Mouse (Mus musculus) forebrain, embryonic 10.5 days (tissue): ENCODE data around the gene Ankzf1. TPM values are rescaled to one million over a fixed set of nuclear protein-coding genes. Genes with fewer than 3 reads are reported as not detected.
A peak's percentile ranks its signal among the peaks of the same experiment; 100 is the strongest.

Experiments used
- DNase-seq: peaks from one replicate; pipeline ENCODE4 v3.0.0-alpha.2; 2017; ENCODE audit warnings: low spot score; ENCODE audit errors: extremely low spot score
- H3K27ac ChIP-seq: fragments of 300-500 bp; sonication (generic); 2 replicates; pipeline ENCODE4 v1.5.1; 2016; ENCODE audit warnings: mild to moderate bottlenecking
- H3K27me3 ChIP-seq: fragments of 300-500 bp; sonication (generic); 2 replicates; pipeline ENCODE4 v1.6.1; 2016; ENCODE audit warnings: mild to moderate bottlenecking; ENCODE audit not compliant: poor library complexity, severe bottlenecking
- H3K36me3 ChIP-seq: fragments of 300-500 bp; sonication (generic); replicated peaks from 2 replicates; pipeline ENCODE4 v1.6.1; 2016; ENCODE audit warnings: mild to moderate bottlenecking, moderate library complexity
- H3K4me1 ChIP-seq: fragments of 300-500 bp; sonication (generic); 2 replicates; pipeline ENCODE4 v1.6.1; 2016
- H3K4me3 ChIP-seq: fragments of 300-500 bp; sonication (generic); 2 replicates; pipeline ENCODE4 v1.5.1; 2016; ENCODE audit warnings: mild to moderate bottlenecking, moderate library complexity
- H3K9me3 ChIP-seq: fragments of 300-500 bp; sonication (generic); 2 replicates; pipeline ENCODE4 v1.6.1; 2016; ENCODE audit warnings: mild to moderate bottlenecking, moderate library complexity
- WGBS: fragments of 180-500 bp; shearing (Covaris S2); methylation state at CpG from one replicate; pipeline ENCODE4 v1.1.7; 2016; 5-methylcytosine and 5-hydroxymethylcytosine counted together
- polyA plus RNA-seq: library from polyadenylated mRNA; unstranded; fragments of >200 nt; fragmentation: Nextera tagmentation; extraction: Ambion mirVana; gene quantifications from 2 replicates; pipeline ENCODE4 v1.2.1, GENCODE M21; 2016

Gene Ankzf1
- 20.9 and 24.1 TPM in 2 replicates for polyA plus RNA-seq

DNA sequence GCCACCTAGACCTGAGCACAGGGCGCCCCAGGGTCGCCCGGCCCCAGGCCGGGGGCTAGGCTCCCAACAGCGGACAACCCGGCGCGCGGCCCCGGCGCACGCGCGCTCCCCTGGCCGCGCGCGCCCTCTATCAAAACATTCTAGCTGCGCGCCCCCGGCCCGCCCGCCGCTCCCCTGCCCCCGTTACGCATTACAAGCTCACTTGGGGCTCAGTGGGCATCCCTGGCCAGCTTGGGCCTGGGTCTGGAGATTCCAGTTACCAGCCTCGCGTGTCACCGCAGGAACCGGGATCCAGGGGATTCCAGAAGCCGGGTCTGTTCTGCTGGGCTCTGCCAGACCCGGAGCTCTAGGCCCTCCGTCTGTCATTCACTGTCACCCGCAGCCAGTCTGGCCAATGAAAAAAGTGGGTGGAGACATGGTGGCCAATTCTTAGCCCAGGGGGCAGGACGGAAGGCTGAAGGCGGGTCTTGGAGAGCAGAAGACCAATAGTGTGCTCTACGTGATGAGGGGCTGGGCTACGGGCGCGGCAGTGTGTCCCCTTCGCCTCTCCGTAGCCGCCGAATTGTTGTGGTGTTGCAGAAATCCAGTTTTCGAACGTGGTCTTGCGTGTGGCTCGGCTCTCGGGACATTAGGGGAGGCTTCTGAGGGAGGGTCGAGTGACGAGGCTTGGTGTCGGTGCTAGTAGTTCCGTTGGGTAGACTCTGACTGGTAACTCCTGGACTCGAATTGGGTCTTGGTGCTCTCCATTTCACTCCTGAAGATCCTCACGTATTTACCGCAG, at the start of gene Ankzf1, which contains the start of gene Atg9a:
Gene Ankzf1 (plus strand): TSS at position 530 of the 781 bp plus-strand sequence.
Gene Atg9a (minus strand): TSS at position 575 of the 781 bp plus-strand sequence.
- H3K9me3 ChIP-seq, result no peaks in the 10 kb centered on the region
- under 1% methylated on average over 56 of the region's 56 CpGs for WGBS
- H3K4me3 ChIP-seq, result peak within 1 kb of the TSS; percentile 76
- H3K4me1 ChIP-seq, result peaks cover 30% of the 10 kb centered on the region
- DNase-seq, result peak; percentile 96
- H3K27me3 ChIP-seq, result no peaks in the 10 kb centered on the region
- H3K36me3 ChIP-seq, result peaks cover 34% of the 10 kb centered on the region
- peak within 1 kb of the TSS; percentile 89 for H3K27ac ChIP-seq

DNA sequence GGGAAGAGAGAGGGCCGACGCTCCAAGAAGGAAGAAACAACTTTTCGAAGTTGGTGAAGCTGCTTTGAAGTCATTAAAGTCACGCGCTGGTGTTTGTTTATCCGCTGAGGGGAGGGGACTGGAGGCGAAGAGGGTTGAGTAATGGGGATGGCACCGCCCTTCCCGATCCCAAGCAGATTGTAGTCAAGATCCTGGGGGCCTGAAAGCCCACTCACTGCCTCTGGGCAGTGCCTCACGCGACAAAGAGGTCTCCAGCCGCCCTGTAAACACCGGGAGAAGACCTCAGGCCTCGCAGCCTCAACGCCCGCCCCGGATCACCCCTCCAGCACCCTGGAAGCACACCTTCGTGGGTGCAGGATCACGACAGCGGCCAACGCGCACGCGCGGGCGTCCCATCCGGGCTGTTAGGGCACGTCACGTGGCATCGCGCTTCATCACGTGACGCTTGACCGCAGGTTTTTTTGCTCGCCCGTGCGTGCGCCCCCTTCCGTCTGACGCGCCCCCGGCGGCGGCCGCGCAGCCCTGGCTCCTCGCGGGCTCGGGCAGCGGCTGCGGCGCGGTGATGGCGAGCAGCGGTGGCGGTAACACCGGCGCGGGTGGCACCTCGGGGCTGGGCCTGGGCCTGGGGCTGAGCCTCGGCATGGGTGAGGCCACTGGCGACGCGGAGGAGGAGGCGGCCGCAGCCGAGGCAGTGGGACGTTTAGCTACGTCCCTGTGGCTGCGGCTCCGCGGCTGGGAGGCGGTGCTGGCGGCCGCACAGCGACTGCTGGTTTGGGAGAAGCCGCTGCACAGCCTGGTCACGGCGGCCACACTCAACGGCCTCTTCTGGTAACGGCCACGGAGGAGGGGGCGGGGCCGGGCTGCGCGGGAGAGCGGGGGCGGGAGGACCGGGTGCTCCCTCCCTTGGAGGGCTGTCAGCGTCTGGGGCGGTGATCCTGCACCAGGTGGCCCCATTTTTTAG, 49.4 kb upstream of the Ankzf1 start, which contains the start of the genes Cnppd1 and Retreg2:
Gene Cnppd1 (minus strand): TSS at position 411 of the 961 bp plus-strand sequence.
Gene Retreg2 (plus strand): TSS at position 478 of the 961 bp plus-strand sequence.
- peaks cover 61% of the 10 kb centered on the region for H3K36me3 ChIP-seq
- peak within 1 kb of the TSS; percentile 88 for H3K4me3 ChIP-seq
- peak; percentile 97 for DNase-seq

DNA sequence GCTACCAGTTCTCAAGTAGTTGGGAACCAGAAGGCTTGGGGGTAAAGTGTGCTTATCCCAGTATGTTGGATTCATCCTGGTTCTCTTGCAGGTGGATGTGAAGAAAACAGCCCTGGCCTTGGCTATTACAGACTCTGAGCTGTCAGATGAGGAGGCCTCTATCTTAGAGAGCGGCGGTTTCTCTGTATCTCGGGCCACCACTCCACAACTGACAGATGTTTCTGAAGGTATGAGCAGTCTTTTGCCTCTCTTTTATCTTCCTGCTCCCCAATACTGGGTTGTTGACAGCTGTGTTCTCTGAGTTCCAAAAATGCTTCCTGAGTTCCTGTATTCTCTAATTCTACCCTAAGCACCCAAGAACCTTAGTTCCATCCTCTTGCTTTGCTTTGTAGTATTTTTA, 46.4 kb upstream of the Ankzf1 start:
- Histone ChIP-seq H3K27me3 (peaks cover 6% of the 10 kb centered on the region; the same call in 1 of the 2 replicates), H3K4me1 (peaks cover 34% of the 10 kb centered on the region), H3K9me3 (no peaks in the 10 kb centered on the region), H3K36me3 (peaks cover 57% of the 10 kb centered on the region), H3K4me3 (no peak overlapping the region), H3K27ac (no peak overlapping the region)
- DNase-seq, result no peak
- 98% methylated on average over 3 of the region's 3 CpGs for WGBS

More for the DNA sequence above, 49.4 kb upstream of the Ankzf1 start, which contains the start of the genes Cnppd1 and Retreg2:
- H3K27ac ChIP-seq, result peak within 1 kb of the TSS; percentile 97
- H3K4me1 ChIP-seq, result peaks cover 34% of the 10 kb centered on the region
- H3K27me3 ChIP-seq, result peaks cover 6% of the 10 kb centered on the region; the same call in 1 of the 2 replicates
- no peaks in the 10 kb centered on the region for H3K9me3 ChIP-seq
- under 1% methylated on average over 89 of the region's 91 CpGs for WGBS

DNA sequence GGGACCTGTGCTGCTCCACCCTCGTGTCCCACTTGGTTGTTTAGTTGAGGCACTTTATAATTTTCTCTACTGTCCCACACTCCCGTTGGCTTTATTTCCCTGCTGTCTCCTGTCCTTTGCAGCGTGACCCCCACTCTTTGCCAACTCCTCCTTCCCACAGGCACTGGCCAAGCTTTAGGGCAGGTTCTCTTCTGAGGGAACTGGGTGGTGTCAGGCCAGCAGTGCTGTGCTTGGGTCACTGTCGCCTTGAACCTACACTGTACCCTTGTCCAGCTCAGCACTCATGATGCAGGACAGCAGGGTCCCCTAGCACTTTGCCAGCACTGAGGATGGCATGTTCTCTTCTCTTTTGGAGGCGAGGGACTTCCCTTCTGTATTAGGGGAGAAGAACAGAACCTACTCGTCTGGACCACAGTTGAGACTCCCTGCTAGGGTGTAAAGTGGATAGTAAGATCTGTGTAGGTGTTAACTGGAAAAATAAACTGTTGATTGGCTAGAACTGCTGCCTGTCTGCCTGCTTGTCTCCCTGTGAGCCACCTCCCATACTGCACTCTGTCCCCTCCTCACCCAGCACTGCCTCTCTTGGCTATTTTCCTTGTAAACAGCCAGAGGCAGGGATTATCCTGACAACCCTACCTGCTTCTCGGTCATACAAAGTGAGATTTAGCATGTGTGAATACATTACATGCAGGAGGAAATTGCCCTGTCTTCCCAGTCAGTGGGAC, 44.4 kb upstream of the Ankzf1 start:
- H3K27ac ChIP-seq, result no peak overlapping the region
- no peak overlapping the region for H3K4me3 ChIP-seq
- H3K9me3 ChIP-seq, result no peaks in the 10 kb centered on the region
- no peak for DNase-seq
- H3K4me1 ChIP-seq, result peaks cover 18% of the 10 kb centered on the region
- no peaks in the 10 kb centered on the region for H3K27me3 ChIP-seq
- 84% methylated on average over 7 of the region's 7 CpGs for WGBS
- H3K36me3 ChIP-seq, result peaks cover 57% of the 10 kb centered on the region

DNA sequence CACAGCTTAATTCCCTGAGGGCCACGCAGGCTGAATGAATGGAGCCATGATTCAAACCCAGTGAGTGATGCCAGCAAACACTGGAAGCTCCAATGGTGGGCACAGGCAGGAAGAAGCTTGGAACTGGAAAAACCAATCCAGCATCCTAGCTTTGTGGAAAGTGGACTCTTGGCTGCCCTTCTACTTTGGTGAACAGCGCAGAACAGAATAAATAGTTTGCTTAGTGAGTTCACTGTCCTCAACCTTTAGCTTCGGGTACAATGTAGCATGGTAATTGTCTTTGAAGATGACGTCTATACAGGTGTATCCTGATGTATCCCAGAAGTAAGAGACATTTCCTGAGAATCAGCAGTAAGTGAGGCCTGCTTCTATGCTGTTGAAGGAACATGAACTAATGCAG, 43.2 kb upstream of the Ankzf1 start:
- H3K36me3 ChIP-seq, result peaks cover 57% of the 10 kb centered on the region
- WGBS, result 91% methylated on average over 4 of the region's 4 CpGs
- H3K27ac ChIP-seq, result no peak overlapping the region

DNA sequence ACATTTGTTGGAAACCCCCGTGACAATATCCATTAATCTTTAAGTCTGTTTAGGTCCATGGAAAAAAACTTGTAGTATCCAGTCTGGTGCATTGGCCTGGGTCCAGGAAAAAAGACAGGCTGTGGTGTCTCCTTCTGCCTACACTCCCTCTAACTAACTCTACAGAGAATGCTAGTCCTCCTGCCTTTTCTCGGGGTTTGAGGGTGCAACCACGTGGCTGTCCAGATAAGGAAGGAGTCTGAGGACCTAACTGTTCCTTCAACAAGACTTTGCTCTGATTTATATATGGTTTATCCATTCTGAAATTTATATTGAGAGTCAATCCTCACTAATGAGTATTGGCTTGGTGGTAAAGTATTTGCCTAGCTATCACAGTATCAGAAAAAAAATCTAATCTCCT, 36.1 kb upstream of the Ankzf1 start:
- WGBS, result 70% methylated on average over 3 of the region's 3 CpGs
- H3K36me3 ChIP-seq, result no peaks in the 10 kb centered on the region
- H3K4me1 ChIP-seq, result no peaks in the 10 kb centered on the region
- H3K4me3 ChIP-seq, result no peak overlapping the region
- no peak for DNase-seq
- H3K27ac ChIP-seq, result no peak overlapping the region
- no peaks in the 10 kb centered on the region for H3K27me3 ChIP-seq
- H3K9me3 ChIP-seq, result no peaks in the 10 kb centered on the region

More for the DNA sequence above, 43.2 kb upstream of the Ankzf1 start:
- Histone ChIP-seq H3K27me3 (no peaks in the 10 kb centered on the region), H3K4me1 (peaks cover 6% of the 10 kb centered on the region), H3K4me3 (no peak overlapping the region), H3K9me3 (no peaks in the 10 kb centered on the region)
- no peak for DNase-seq

DNA sequence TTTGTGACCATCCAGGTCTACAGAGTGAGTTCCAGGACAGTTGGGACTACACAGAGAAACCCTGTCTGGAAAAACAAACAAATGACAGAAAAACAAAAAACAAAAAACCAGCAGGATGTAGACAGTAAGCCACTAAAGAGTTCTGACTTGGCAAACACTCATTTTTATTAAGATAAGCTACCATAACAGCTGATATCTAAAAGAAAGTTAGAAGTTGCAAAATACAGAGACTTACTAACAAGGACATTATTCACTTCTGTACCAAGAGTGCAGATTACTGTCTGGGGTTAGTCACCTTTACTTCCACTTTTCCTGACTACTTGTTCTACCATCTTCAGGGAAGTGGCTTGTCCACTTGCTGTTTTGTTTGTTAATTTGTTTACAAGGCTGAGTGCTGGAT, 33.0 kb upstream of the Ankzf1 start:
- H3K4me3 ChIP-seq, result no peak overlapping the region
- DNase-seq, result no peak
- H3K36me3 ChIP-seq, result no peaks in the 10 kb centered on the region
- no peaks in the 10 kb centered on the region for H3K9me3 ChIP-seq
- H3K27ac ChIP-seq, result no peak overlapping the region
- H3K4me1 ChIP-seq, result no peaks in the 10 kb centered on the region
- no peaks in the 10 kb centered on the region for H3K27me3 ChIP-seq

DNA sequence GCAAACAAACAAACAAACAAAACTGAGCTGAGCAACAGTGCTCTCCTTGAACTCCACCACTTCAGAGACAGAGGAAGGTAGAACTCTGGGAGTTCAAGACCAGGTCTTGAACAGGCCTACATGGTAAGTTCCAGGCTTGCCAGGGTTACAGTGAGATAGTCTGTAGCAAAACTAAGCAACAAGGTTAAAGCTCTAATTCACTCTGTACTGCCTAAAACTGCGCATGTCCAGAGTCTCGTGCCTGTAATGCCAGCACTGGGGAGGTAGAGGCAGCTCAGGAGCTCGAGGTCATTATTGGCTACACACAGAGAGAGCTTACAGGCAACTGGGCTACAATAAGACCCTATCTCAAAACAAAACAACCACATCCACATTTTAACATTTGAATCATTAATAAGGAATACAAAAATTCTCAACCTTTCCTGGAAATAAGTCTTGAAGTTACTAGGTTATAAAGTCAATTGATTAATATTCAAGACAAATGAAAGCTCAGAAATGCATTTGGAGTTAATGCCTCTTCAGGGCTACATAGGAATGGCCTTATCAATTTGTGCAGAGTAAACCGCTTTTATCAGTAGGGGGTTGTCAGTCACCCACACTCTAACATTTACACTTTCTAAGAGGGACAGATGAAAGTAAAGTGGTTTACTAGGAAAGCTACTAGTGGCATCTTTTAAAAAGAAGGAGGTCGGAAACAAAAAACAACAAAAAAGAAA, 32.3 kb upstream of the Ankzf1 start:
- no peaks in the 10 kb centered on the region for H3K27me3 ChIP-seq
- no peaks in the 10 kb centered on the region for H3K9me3 ChIP-seq
- no peaks in the 10 kb centered on the region for H3K36me3 ChIP-seq
- H3K27ac ChIP-seq, result no peak overlapping the region
- no peak for DNase-seq
- WGBS, result 74% methylated on average over 5 of the region's 5 CpGs
- H3K4me3 ChIP-seq, result no peak overlapping the region
- H3K4me1 ChIP-seq, result no peaks in the 10 kb centered on the region

DNA sequence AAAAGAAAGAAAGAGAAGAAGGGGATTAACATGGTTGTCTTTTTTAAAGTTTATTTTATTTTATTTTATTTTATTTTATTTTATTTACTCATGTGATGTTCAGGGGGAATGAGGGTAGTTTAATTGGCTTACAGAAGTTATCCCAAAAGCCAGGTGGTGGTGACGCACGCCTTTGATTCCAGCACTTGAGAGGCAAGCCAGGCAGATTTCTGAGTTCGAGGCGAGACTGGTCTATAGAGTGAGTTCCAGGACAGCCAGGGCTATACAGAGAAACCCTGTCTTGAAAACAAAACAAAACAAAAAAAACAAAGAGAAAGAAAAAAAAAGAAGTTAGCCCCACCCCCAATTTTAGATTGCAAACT, 31.7 kb upstream of the Ankzf1 start:
- no peaks in the 10 kb centered on the region for H3K9me3 ChIP-seq
- no peak overlapping the region for H3K4me3 ChIP-seq
- no peaks in the 10 kb centered on the region for H3K36me3 ChIP-seq
- H3K4me1 ChIP-seq, result no peaks in the 10 kb centered on the region
- 89% methylated on average over 4 of the region's 4 CpGs for WGBS
- H3K27ac ChIP-seq, result no peak overlapping the region
- no peak for DNase-seq
- H3K27me3 ChIP-seq, result no peaks in the 10 kb centered on the region

DNA sequence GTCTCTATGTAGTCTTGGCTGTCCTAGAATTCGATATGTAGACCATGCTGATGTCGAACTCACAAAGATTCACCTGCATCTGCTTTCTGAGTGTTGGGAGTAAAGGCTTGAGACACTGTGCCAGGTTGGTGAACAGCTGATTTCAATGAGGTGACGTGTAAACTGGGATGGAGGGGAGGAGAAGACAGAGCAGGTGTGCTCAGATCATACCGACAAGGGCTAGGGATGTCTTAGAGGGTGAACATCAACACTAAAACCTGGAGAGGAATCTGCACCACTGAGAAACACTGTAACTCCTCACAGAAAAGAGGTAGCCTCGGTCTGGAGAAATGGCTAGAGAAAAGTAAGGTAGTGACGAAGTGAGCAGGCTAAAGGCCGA, 23.9 kb upstream of the Ankzf1 start:
- H3K27ac ChIP-seq, result peak overlapping the region; percentile 89

DNA sequence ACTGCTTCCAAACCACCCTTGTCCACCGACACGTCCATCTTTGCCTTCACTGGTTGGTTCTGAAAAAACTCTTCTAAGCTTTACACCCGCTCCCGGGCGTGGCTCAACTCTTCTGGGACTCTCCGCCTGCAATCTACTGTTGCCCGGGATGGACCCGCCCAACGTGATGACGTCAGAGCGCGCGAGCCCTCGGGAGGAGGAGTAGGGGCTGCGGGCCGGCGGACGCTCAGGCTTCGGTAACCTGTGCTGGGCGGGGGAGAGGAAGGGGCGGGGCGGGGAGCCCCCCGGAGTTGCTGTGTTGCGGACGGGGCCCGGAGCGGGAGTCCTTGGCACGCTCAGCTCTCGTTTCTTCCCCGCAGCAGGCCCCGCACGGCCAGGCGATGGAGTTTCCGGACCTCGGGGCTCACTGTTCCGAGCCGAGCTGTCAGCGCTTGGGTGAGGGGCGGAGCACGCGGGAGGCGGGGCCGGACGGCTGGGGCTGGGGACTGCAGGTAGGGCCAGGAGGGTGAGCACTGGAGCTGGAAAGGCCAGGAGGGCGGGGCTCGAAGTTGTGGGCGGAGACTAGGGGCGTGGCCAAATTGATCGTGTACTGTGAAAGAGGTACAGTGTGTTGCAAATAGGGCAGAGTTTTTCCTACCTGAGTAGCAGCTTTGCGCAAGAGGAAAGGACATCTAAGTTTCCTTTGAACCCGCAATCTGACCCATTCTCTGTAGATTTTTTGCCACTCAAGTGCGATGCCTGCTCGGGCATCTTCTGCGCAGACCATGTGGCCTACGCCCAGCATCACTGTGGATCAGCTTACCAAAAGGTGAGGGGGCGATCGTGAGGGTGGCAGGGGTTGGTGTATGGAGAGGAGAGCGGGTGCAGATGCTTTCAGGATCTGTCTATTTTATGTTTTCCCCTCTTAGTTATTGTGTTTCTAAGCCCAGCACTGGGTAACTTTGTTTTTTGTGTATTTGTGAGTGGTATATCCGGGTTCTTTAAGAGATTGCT, 23.2 kb upstream of the Ankzf1 start, which contains the start of gene Zfand2b:
Gene Zfand2b (plus strand): TSS at position 175 of the 993 bp plus-strand sequence.
- H3K4me1 ChIP-seq, result peaks cover 22% of the 10 kb centered on the region
- DNase-seq, result peak; percentile 99
- H3K27me3 ChIP-seq, result 0 out of 2 replicates have a peak, but pooled peaks cover 4% of the 10 kb centered on the region
- under 1% methylated on average over 59 of the region's 59 CpGs for WGBS
- peak within 1 kb of the TSS; percentile 89 for H3K27ac ChIP-seq
- H3K9me3 ChIP-seq, result no peaks in the 10 kb centered on the region
- peak within 1 kb of the TSS; percentile 82 for H3K4me3 ChIP-seq
- peaks cover 38% of the 10 kb centered on the region for H3K36me3 ChIP-seq

More for the DNA sequence above, 23.9 kb upstream of the Ankzf1 start:
- Histone ChIP-seq H3K9me3 (no peaks in the 10 kb centered on the region), H3K36me3 (peaks cover 31% of the 10 kb centered on the region), H3K4me3 (peak overlapping the region; percentile 82), H3K4me1 (peaks cover 22% of the 10 kb centered on the region), H3K27me3 (0 out of 2 replicates have a peak, but pooled peaks cover 4% of the 10 kb centered on the region)
- DNase-seq, result no peak
- 7% methylated on average over 7 of the region's 7 CpGs for WGBS
